Mouse (Mus musculus) megakaryocyte-erythroid progenitor cell, adult 5-6 weeks (primary cell): ENCODE data around the gene Gm21822. TPM values are rescaled to one million over a fixed set of nuclear protein-coding genes. Genes with fewer than 3 reads are reported as not detected.
"Not testable (repeated sequence)": the region's sequence is repeated elsewhere in the genome, so short reads cannot be mapped to it uniquely, and the experiment has no call there.

ENCODE experiments used
- ATAC-seq: replicated peaks from 2 replicates; pipeline ENCODE4 v1.8.0; 2016; ENCODE audit warnings: mild to moderate bottlenecking, inconsistent platforms; ENCODE audit not compliant: severe bottlenecking, poor library complexity, low FRiP score, low TSS enrichment
- total RNA-seq, 2 experiments: library from RNA; stranded (forward) in 1 of 2; stranded (reverse) in 1 of 2; fragments of 200-1000, 215-1000 nt in 1 of 2; fragments of >200 nt in 1 of 2; fragmentation: Nextera tagmentation in 1 of 2; gene quantifications; 2 replicates each; pipeline ENCODE4 v1.2.3; 2014 to 2017

Gm21822 gene
- not detected in 2 replicates for total RNA-seq (2014; fragmentation: Nextera tagmentation)
- total RNA-seq (2017): not detected in 2 replicates

DNA sequence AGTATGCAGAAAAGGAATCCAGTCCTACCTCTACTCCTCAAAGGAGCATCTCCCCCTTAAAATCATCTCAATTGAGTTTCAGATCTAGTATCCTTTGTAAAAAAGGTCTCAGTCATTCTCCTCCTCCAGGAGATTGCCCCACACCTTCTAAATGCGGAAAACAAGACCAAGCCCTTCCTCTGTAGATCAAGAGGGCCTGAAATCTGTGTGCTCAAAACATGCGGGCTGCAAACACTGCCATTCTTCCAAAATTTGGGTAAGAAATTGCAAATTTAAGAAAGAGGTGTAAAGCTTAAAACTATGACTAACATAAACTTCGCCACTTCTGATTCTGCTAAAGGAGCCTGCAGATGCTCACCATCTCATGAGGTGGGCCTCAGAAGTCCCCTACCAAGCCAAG lies at the start of gene Gm21822:
Gene Gm21822 (plus strand): TSS at position 301 of the 400 bp plus-strand sequence.
- ATAC-seq: not testable (repeated sequence)
